Mouse (Mus musculus) kidney, postnatal 25 days (tissue): ENCODE results near the gene Bdkrb2.

ENCODE experiments used
- DNase-seq, 2 experiments: peaks; one replicate each; pipeline ENCODE4 v3.0.0; 2021; ENCODE audit warnings: mixed read lengths in 2 of 2

Gene Bdkrb2

DNA sequence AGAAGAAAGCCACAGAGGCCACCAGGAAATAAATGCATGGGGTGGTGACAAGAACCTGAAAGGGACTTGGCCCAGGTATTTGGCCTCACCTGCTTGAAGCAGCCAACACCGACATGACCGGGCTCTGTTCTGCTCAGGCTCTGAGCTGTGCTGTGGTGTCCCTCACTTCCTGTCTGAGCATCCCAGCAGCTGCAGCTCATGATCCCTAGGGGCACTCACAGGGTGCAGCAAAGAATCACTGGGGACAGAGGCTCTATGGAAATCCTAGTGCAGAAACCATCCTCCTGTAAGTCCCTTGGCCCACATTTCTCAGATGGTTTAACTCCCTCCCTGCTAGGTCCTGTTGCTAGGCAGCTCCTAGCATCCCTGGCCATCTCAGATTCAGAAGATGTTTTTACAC is 15.9 kb upstream of the Bdkrb2 start:
- no peak for DNase-seq

DNA sequence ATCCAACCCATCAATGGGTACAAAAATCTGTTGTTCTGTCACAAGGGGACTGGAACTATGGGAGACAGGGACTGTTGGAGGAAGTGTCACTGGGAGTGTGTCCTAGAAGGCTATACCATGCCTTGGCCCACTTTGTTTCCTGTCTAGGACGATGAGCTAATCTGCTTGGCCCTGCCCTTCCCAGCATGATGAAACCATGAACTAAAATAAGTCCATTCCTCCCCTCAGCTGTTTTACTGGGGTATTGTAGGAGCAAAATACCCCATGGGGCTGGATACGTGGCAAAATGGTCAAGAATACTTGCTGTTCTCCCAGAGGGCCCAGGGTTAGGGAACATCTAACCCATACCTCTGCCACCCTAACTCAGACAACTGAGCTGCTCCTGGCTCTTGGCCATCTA is 15.0 kb upstream of the Bdkrb2 start:
- no peak for DNase-seq

DNA sequence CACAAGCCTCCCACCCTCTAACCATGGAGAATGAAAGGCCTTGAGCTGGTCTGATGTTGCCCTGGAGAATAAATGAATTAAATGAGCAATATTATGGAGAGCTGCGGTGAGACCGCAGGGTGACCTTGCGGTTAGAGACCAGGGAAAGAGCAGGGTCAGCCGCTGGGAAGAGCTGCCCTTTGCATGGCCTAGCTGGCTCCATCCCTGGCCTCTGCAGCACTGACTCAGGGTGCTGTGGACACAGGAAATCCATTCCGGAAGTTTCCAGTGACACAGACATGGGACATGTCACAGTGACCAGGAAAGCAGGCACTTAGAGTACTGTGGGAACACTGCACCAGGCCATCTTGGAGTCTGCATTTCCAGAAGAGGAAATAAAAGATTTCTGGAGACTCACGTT is 14.1 kb upstream of the Bdkrb2 start:
- DNase-seq, result peak; percentile 65 to 75

DNA sequence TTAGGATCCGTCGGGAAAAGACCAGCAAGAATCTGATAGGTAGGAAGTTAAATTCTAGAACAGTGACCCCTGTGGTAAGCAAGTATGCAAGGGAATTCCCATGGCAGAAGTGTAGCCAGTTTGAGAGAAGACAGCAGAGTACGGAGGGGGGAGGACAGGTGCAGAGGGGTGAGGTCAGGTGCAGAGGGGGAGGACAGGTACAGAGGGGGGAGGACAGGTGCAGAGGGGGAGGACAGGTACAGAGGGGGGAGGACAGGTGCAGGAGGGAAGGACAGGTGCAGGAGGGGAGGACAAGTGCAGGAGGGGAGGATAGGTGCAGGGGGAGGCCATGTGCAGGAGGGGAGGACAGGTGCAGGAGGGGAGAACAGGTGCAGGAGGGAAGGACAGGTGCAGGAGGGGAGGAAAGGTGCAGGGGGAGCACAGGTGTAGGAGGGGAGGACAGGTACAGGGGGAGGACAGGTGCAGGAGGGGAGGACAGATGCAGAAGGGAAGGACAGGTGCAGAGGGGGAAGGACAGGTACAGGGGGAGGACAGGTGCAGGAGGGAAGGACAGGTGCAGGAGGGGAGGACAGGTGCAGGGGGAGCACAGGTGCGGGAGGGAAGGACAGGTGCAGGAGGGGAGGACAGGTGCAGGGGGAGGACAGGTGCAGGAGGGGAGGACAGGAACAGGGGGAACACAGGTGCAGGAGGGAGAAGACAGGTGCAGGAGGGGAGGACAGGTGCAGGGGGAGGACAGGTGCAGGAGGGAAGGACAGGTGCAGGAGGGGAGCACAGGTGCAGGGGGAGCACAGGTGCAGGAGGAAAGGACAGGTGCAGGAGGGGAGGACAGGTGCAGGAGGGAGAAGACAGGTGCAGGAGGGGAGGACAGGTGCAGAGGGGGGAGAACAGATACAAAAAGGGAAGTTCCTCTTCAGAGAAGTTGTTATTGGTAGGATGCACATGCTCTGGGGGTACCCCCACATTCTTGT is 12.9 kb upstream of the Bdkrb2 start:
- DNase-seq, result no peak

DNA sequence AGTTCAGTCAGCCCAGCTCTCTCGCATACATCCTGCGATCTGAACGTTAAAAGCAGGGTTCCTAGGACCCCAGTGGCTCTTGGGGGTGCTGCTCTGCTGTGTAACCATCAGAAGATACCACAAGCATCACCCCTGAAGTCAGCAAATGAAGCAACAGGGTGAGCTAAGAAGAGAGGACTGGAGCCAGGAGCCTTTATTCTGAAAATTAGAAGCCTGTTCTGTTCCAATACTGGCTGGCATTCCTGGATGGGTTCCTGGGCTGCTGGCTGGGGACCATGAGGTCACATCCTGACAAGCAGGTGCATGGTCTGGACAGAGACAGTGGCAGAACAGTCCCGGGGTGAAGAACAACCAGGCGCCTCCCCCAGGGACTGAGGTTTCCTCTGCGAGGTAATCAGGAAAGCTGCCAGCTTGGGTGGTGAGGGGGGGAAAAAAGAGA is 11.5 kb upstream of the Bdkrb2 start:
- DNase-seq, result peak in 1 of 2 experiments; percentile 51

DNA sequence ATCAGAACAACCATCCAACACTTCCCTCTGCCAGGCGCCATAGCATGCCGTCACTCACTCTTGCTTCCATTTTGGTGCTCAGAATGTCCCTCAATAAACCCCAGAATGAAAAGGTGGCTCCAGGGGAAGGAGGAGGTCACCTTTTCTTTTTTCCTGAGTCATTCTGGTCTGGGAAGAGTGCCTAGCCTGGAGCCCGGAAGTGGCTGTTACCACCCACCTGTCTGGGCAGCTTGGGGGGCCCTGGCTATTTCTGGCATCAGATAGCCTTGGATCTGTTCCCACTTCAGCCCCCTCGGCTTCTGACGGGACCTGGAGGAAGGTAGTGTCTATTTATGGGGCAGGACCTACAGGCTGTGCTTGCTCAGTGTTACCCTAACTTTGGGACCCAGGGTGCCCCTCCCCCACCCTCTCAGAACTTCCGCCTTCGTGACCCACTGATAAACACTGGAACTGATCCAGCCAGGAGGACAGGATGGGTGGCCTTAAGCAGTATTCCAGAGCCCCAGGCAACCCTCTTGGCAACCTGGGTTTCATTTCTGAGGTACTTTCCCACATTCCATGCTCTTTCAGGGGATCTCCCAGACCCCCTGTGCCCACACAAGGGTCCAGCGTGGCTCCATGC is 8.8 kb upstream of the Bdkrb2 start:
- DNase-seq, result peak in 1 of 2 experiments; percentile 41

DNA sequence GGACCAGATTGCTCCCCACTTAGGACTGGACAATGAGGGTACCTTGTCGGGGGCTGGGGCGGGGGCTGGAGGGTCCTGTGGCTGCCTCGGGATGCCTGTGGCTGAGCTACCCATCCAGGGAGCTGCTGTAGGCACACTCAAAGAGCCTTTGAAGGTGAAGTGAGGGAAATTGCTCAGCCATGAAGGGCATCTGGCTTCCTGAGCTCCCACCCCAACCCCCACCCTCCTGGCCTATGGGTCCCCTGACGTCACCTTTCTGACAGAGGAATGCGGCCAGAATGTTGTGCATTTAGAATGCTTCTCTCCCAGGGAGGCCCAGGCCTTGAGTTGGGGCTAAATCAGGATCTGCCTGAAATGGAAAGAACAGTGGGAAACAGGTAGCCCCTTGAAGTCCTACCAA is 7.9 kb upstream of the Bdkrb2 start:
- peak; percentile 46 to 64 for DNase-seq

DNA sequence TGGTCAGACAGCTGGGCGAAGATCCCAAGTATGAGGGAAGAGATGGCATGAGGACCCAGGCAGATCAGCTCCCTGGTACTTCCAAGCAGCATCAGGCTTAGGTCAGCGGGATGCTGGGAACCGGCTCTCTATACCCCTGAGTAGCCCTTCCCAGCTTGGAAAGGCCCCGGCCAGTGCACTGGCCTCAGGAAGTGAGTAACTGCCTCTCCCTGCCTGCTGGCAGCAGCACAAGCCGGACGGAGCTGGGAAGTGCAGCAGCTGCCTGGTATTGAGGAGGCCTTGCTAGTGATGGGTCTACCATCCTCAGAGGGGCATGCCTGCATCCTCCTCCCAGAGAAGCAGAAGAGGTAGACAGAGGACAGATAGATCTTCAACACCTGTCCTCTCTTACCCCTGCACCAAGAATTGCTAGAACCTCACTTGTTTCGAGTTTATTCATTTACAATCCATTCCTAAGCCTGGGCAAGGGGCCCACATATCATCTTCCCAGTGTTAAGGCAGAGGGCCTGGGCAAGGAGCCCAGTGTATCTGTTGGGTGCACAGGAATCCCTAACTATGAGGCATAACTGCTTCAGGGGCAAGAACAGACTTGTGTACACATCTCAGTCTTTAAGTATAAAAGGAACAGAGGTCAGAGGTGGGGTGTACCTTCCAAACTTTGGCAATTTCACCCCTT is 5.6 kb upstream of the Bdkrb2 start:
- peak; percentile 63 to 79 for DNase-seq

DNA sequence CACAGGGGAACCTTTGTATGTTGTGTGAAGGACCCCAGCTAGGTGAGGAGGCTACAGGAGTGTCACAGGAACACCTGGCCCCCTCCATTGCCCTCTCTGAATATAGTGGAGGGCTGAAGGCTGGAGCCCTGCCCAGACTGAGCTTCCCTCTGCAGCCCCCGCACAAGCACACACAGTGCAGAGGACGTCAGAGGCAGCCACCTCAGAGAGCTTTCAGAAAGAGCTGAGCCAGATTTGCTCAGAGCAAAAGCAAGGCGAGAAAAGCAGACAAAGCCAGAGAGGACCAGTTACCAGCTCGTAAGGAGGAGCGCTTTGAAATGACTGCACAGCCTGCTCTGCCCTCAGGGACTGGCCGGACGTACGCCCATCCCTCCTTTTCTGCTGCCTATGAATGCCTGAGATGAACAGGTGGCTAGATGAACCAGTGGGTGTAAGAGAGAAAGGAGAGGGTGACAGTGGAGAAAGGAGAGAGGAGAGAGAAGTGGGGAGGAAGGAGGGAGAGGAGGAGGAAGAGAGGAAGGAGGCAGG is 2.0 kb upstream of the Bdkrb2 start:
- DNase-seq, result no peak

DNA sequence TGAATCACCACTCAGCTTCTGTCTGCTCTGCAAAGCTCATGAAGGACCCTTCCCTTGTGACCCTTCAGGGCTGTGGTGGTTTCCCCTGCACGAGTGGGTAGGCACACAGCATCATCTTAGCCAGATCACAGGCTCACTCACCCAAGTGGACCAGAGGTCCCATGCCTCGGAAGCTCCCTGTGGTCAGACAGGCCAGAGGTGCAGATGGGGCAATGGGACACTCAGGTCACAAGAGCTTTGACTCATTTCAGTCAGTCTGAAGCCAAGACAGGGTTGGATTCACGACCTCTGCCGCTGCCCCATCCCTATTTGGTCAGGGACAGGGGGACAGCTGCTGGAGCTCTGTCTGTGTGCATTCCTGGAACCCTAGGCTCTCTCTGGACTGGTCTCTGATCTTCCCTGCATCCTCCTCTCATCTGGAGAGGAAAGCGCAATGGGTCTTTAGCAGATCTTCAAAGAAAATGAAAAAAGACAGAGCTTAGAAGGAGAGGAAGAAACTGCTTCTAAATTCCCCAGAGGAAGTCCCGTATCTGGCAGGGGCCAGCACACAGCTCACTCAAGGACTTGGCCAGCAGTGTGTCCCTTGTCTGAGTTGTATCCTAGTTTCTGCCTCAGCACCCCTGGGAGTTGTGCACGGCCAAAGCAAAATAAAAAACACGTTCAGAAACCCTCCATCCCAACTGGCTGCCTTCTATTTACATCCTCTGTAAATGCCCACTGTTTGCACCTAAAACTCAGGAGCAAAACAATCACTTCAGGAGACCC is 788 bp upstream of the Bdkrb2 start:
- DNase-seq, result no peak

DNA sequence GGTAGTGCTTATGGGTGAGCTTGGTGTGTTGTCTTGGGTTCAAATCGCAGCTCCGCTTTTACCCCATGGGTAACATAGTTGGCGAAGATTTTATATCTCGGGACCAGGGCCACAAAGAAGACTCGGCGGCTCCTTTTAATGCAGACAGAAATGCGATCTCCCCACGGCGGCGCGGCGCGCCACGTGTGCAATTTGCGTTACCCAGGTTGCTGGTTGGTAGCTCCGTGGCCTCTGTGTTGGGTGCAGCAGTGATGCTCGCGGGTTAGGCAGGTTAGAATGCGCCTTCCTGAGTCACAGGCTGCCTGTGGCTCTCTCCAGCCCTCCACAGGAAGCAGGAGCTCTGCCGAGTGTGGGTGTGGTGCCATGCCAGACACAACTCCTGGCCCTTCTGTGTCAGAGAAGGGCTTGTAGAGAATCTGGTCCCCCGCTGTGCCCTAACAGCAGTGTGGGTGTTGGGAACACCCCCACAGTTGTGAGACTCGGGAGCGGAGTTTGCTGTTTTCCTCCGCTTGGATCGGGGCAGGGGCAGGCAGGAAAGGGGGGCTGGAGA is 775 bp downstream of the Bdkrb2 start:
- no peak for DNase-seq

DNA sequence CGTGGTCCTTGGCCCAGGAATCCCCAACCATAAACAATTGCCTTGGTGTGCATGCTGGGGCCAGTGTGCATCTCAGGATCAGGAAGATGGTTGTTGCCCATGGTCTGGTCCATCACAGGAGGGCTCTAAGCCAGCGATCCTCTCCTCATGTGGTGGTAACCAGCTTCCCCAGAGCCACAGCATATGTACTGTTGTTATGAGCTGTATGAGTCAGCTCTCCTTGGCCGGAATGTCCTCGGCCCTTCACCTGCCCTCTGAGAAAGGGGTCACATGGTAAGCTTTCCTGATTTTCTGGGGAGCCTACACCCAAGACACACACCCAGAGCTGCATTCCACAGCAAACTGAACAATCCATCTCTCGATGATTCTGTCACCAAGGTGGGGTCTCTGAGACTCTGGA is 2.2 kb downstream of the Bdkrb2 start:
- DNase-seq, result no peak

DNA sequence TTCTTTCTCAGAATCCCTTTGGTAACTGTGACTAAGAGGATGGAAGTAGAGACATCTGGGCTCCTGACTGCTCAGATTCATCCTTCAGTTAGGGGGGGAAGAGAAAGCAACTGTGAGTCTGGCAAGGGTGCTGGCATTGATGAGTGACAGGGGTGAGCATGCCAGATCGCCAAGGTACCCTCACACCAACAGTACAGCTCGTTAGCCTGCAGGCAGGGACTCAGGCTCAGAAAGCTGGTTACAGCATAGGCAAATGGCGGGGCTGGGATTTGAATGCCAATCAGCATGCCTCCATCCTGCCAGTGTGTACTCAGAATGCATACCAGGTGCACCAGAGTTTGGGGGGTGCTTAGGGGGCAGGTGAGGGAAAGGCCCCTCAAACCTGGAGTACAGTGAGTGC is 8.8 kb downstream of the Bdkrb2 start:
- no peak for DNase-seq

DNA sequence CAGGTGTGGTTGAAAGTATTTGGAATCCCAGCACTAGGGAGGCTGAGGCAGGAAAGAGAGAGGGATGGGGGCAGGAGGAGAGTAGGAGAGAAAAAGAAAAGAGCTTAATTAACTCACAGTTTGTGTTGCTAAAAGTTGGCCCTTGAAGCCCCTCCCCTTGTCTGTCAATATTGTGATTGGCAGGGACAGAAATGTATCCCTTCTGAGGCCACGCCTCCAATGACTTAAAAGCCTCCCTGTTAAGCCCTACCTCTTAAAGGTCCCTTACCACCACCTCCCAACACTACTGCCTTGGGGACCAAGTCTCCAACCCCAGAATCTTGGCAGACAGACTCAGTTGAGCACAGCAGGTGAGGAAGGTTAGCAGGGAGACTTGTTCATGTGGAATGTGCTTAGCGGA is 9.6 kb downstream of the Bdkrb2 start:
- no peak for DNase-seq

DNA sequence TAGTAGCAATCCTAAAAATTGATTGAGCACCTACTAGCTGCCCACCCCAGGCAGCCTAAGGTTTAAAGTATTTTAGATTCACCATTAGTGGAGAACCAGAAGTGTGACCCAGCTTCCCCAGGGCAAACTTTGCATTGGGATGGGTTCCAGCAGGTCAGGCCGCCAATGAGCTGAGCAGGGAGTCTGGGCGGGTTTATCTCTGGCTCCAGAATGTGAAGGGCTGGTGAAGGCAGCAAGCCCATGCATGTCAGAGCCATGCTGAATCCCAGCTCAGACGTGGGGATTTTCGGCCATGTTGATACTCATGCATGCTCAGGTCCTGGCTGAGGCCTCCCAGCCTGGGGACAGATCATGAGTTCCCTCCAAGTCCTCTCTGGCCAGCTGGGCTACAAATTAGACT is 11.3 kb downstream of the Bdkrb2 start:
- no peak for DNase-seq

DNA sequence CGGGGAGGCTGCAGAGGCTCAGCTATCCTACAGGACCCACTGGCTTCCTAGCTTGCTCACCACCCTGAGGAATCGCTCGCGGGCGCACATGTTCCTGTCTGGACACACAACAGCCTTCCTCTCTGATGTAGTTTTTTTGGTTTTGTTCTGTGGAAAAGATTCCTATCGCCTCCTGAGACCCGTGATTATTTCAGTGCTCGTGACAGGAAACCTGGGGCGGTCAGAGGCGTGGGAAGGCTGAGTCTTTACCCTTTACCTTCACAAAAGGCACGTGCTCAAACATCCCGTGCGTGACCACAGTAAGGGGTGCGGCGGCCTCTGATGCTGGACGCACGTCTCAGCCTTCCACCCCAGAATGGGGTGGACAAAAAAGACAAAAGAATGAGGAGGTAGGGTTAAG is 17.5 kb downstream of the Bdkrb2 start:
- no peak for DNase-seq

DNA sequence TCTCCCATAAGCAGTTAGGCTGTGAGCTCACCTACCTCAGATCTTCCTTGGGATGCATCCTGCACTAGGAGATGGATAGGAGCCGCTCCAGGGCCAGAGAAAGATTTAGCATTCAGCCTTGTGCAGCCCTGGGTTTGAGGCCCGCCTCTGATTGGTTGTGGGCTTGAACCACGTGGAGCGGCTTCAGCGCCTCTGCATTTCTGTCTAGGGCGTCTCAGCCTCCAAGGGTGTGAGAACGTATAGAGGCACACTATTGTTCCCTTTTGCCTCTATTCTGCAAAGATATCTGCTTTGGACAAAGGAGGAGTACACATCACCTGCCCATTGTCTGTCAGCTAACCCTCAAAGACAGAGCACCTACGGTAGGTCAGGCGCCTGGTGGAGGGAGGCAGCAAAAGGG is 19.5 kb downstream of the Bdkrb2 start:
- no peak for DNase-seq

DNA sequence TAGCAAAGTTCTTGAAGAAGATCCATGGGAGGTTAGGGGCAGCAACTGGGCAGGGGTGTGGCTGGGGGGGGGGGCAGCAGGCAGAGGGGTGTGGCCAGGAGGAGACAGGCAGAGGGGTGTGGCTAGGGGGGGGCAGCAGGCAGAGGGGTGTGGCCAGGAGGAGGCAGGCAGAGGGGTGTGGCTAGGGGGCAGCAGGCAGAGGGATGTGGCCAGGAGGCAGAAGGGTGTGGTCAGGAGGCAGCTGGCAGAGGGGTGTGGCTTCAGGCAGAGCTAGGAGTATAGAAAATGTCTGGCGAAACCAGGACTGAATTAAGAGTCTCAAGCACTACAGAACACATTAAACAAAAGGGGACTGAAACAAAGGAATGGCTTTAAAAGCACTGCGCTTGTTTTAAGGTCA is 20.5 kb downstream of the Bdkrb2 start:
- DNase-seq, result no peak

DNA sequence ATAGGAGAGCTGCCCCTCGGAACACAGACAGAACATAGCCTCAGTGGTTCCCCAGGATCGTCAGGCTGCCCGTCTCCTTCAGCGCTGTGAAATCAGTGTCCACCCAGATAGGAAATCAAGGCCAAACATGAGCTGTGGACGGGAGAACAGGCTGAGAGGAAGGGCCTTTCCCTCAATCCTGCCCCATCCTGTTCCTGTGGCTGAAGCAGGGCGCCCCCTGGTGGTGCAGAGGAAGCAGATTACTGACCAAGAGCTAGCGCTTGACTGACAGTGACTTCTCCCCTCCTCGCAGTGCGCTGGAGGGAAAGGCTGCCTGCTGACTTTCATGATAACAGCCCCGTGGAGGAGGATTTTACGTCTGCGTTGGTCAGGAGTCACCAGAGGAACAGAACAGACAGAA is 21.8 kb downstream of the Bdkrb2 start:
- peak; percentile 82 to 85 for DNase-seq

DNA sequence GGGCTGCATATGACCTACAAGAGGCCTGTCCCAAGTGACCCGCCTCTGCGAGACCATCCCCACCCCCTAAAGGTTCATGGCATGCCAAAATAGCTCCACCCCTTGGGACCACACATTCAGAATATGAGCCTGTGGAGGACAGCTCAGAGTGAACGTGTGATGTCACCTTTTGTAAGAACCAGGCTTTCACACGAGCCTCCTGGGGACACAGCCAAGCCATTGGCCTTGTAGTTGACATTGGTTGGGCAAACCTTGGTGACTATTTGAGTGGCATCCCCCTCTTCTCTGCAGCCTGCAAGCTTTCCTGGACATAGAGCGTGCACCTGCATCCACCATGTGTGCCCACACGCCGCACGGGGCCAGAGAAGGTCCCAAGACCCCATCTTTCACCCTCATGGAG is 24.5 kb downstream of the Bdkrb2 start:
- DNase-seq, result no peak

DNA sequence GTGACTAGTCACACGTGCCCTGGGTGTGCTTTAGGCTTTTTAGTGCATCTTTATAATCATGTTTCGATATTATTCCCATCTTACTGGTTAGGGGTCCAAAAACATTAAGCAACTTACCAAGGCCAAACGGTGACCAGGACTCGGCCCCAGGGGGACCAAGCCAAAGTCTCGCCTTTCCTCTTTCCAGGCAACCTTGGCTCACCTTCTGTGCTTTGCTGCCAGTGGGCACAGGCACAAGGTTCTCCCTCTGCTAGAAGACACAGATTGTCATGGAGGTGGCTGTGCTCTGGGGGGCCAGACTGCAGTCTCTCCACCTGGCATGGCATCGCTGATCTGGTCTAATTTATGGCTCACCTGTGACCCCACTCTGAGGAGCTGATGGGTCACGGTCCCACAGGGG is 27.8 kb downstream of the Bdkrb2 start:
- no peak for DNase-seq

DNA sequence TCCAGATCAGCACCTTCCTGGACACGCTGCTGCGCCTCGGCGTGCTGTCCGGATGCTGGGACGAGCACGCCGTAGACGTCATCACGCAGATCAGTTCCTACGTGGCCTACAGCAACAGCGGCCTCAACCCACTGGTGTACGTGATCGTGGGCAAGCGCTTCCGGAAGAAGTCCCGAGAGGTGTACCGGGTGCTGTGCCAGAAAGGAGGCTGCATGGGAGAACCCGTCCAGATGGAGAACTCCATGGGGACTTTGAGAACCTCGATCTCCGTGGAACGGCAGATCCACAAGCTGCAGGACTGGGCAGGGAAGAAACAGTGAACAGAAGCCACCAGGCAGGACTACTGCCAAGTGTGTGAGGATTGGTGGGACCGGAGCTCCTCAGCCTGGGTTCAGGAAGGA is 29.3 kb downstream of the Bdkrb2 start:
- DNase-seq, result no peak
